Mouse (Mus musculus) midbrain, embryonic 15.5 days (tissue): ENCODE data around the gene Cdk5r1. TPM values are rescaled to one million over a fixed set of nuclear protein-coding genes. Genes with fewer than 3 reads are reported as not detected.

Experiments
- ATAC-seq: fragments of 200-750 bp; cut with Nextera tagmentation; replicated peaks from 2 replicates; pipeline ENCODE4 v1.8.0; 2017; ENCODE audit warnings: moderate TSS enrichment
- H3K27ac ChIP-seq: fragments of 300-500 bp; sonication (generic); 2 replicates; pipeline ENCODE4 v1.5.1; 2015; ENCODE audit warnings: mild to moderate bottlenecking, inconsistent platforms
- H3K27me3 ChIP-seq: fragments of 300-500 bp; sonication (generic); replicated peaks from 2 replicates; pipeline ENCODE4 v1.6.1; 2015; ENCODE audit warnings: inconsistent platforms
- H3K36me3 ChIP-seq: fragments of 300-500 bp; sonication (generic); replicated peaks from 2 replicates; pipeline ENCODE4 v1.6.1; 2015; ENCODE audit warnings: inconsistent platforms
- H3K4me1 ChIP-seq: fragments of 300-500 bp; sonication (generic); 2 replicates; pipeline ENCODE4 v1.6.1; 2015; ENCODE audit warnings: inconsistent platforms
- H3K4me2 ChIP-seq: fragments of 300-500 bp; sonication (generic); 2 replicates; pipeline ENCODE4 v1.6.1; 2015; ENCODE audit warnings: inconsistent platforms, mild to moderate bottlenecking, moderate library complexity
- H3K4me3 ChIP-seq: fragments of 300-500 bp; sonication (generic); 2 replicates; pipeline ENCODE4 v1.5.1; 2015; ENCODE audit warnings: mild to moderate bottlenecking, inconsistent platforms
- H3K9ac ChIP-seq: fragments of 300-500 bp; sonication (generic); 2 replicates; pipeline ENCODE4 v1.6.1; 2015; ENCODE audit warnings: mild to moderate bottlenecking, inconsistent platforms
- H3K9me3 ChIP-seq: fragments of 300-500 bp; sonication (generic); 2 replicates; pipeline ENCODE4 v1.6.1; 2016; ENCODE audit warnings: inconsistent platforms
- whole genome bisulfite sequencing: fragments of 180-500 bp; shearing (Covaris S2); methylation state at CpG from one replicate; pipeline ENCODE4 v1.1.7; 2015; ENCODE audit warnings: mixed read lengths; 5-methylcytosine and 5-hydroxymethylcytosine counted together
- polyA plus RNA-seq: library from polyadenylated mRNA; unstranded; fragments of >200 nt; fragmentation: Nextera tagmentation; extraction: Ambion mirVana; gene quantifications from 2 replicates; pipeline ENCODE4 v1.2.1, GENCODE M21; 2015

Cdk5r1 gene
- polyA plus RNA-seq, 1 experiment from 2014 or later, result 105 TPM

- Histone ChIP-seq H3K4me2 (no peak overlapping the region), H3K27me3 (no peaks in the 10 kb centered on the region), H3K4me3 (no peak overlapping the region), H3K27ac (peak overlapping the region; percentile 50; the same call in 1 of the 2 replicates), H3K4me1 (peaks cover 10% of the 10 kb centered on the region), H3K36me3 (peaks cover 33% of the 10 kb centered on the region), H3K9me3 (no peaks in the 10 kb centered on the region), H3K9ac (no peak overlapping the region)
- ATAC-seq, result no peak
- WGBS, result 26% methylated on average over 2 of the region's 2 CpGs
Measured at GRCm38 (mm10) chr11:80474175-80474691, 2.6 kb upstream of the Cdk5r1 start.

- no peak for ATAC-seq
- Histone ChIP-seq H3K4me3 (no peak overlapping the region), H3K4me2 (no peak overlapping the region), H3K9ac (no peak overlapping the region; the same call in 1 of the 2 replicates), H3K4me1 (peaks cover 11% of the 10 kb centered on the region), H3K36me3 (peaks cover 28% of the 10 kb centered on the region), H3K27ac (peak overlapping the region; percentile 50; the same call in 1 of the 2 replicates), H3K27me3 (no peaks in the 10 kb centered on the region), H3K9me3 (no peaks in the 10 kb centered on the region)
- WGBS, result 94% methylated on average over 11 of the region's 11 CpGs
Measured at GRCm38 (mm10) chr11:80474846-80475245, 2.0 kb upstream of the Cdk5r1 start.

GRCm38 (mm10) chr11:80475544-80475943 lies 1.3 kb upstream of the Cdk5r1 start:
- Histone ChIP-seq H3K9ac (peak overlapping the region; percentile 98; the same call in 1 of the 2 replicates), H3K9me3 (no peaks in the 10 kb centered on the region), H3K36me3 (peaks cover 21% of the 10 kb centered on the region; the same call in 1 of the 2 replicates), H3K4me1 (peaks cover 13% of the 10 kb centered on the region), H3K27me3 (no peaks in the 10 kb centered on the region), H3K27ac (peak overlapping the region; percentile 99), H3K4me3 (no peak overlapping the region), H3K4me2 (no peak overlapping the region)
- 79% methylated on average over 9 of the region's 9 CpGs for WGBS
- ATAC-seq, result no peak

GRCm38 (mm10) chr11:80477341-80478199 lies 747 bp downstream of the Cdk5r1 start:
- Histone ChIP-seq H3K4me1 (peaks cover 29% of the 10 kb centered on the region), H3K27me3 (no peaks in the 10 kb centered on the region), H3K4me2 (peak overlapping the region; percentile 85), H3K9ac (peak overlapping the region; percentile 98), H3K4me3 (peak overlapping the region; percentile 89), H3K36me3 (peaks cover 11% of the 10 kb centered on the region; the same call in 1 of the 2 replicates), H3K27ac (peak overlapping the region; percentile 99), H3K9me3 (no peaks in the 10 kb centered on the region)
- ATAC-seq, result peak; percentile 28
- WGBS, result 6% methylated on average over 55 of the region's 55 CpGs

- no peaks in the 10 kb centered on the region for H3K27me3 ChIP-seq
- H3K4me1 ChIP-seq, result peaks cover 42% of the 10 kb centered on the region
- H3K36me3 ChIP-seq, result peaks cover 2% of the 10 kb centered on the region; the same call in 1 of the 2 replicates
- H3K4me3 ChIP-seq, result peak overlapping the region; percentile 89
- peak overlapping the region; percentile 99 for H3K27ac ChIP-seq
- WGBS, result 22% methylated on average over 14 of the region's 14 CpGs
- no peak for ATAC-seq
- H3K9ac ChIP-seq, result peak overlapping the region; percentile 98
- peak overlapping the region; percentile 85 for H3K4me2 ChIP-seq
- no peaks in the 10 kb centered on the region for H3K9me3 ChIP-seq
Measured at GRCm38 (mm10) chr11:80478694-80479412, 2.0 kb downstream of the Cdk5r1 start.

GRCm38 (mm10) chr11:80479425-80479824 lies 2.6 kb downstream of the Cdk5r1 start:
- Histone ChIP-seq H3K9me3 (no peaks in the 10 kb centered on the region), H3K4me1 (peaks cover 45% of the 10 kb centered on the region), H3K27ac (peak overlapping the region; percentile 99), H3K27me3 (no peaks in the 10 kb centered on the region), H3K4me3 (peak overlapping the region; percentile 89), H3K9ac (peak overlapping the region; percentile 98), H3K36me3 (no peaks in the 10 kb centered on the region), H3K4me2 (peak overlapping the region; percentile 85)
- no peak for ATAC-seq
- WGBS, result 31% methylated on average over 5 of the region's 5 CpGs

GRCm38 (mm10) chr11:80479906-80480866 lies 3.4 kb downstream of the Cdk5r1 start:
- no peaks in the 10 kb centered on the region for H3K27me3 ChIP-seq
- H3K27ac ChIP-seq, result peak overlapping the region; percentile 99
- H3K4me1 ChIP-seq, result peaks cover 53% of the 10 kb centered on the region
- 39% methylated on average over 31 of the region's 31 CpGs for WGBS
- H3K36me3 ChIP-seq, result no peaks in the 10 kb centered on the region
- H3K9me3 ChIP-seq, result no peaks in the 10 kb centered on the region
- ATAC-seq, result no peak
- H3K9ac ChIP-seq, result peak overlapping the region; percentile 98
- H3K4me3 ChIP-seq, result peak overlapping the region; percentile 89
- H3K4me2 ChIP-seq, result peak overlapping the region; percentile 85

- peak overlapping the region; percentile 69 for H3K27ac ChIP-seq
- H3K9ac ChIP-seq, result peak overlapping the region; percentile 67
- ATAC-seq, result no peak
- no peaks in the 10 kb centered on the region for H3K27me3 ChIP-seq
- no peaks in the 10 kb centered on the region for H3K36me3 ChIP-seq
- no peaks in the 10 kb centered on the region for H3K9me3 ChIP-seq
- H3K4me1 ChIP-seq, result peaks cover 55% of the 10 kb centered on the region
- WGBS, result 53% methylated on average over 13 of the region's 13 CpGs
- H3K4me2 ChIP-seq, result peak overlapping the region; percentile 85
- H3K4me3 ChIP-seq, result peak overlapping the region; percentile 89
Measured at GRCm38 (mm10) chr11:80481409-80482050, 4.7 kb downstream of the Cdk5r1 start.

- no peaks in the 10 kb centered on the region for H3K27me3 ChIP-seq
- H3K4me3 ChIP-seq, result peak overlapping the region; percentile 89
- no peak for ATAC-seq
- peak overlapping the region; percentile 85 for H3K4me2 ChIP-seq
- peak overlapping the region; percentile 34; the same call in 1 of the 2 replicates for H3K9ac ChIP-seq
- no peaks in the 10 kb centered on the region for H3K36me3 ChIP-seq
- no peaks in the 10 kb centered on the region for H3K9me3 ChIP-seq
- H3K4me1 ChIP-seq, result peaks cover 55% of the 10 kb centered on the region
- H3K27ac ChIP-seq, result peak overlapping the region; percentile 87; the same call in 1 of the 2 replicates
- 76% methylated on average over 10 of the region's 10 CpGs for WGBS
Measured at GRCm38 (mm10) chr11:80482347-80482746, 5.5 kb downstream of the Cdk5r1 start.

- Histone ChIP-seq H3K4me1 (peaks cover 59% of the 10 kb centered on the region), H3K36me3 (no peaks in the 10 kb centered on the region), H3K27ac (peak overlapping the region; percentile 87), H3K9me3 (no peaks in the 10 kb centered on the region), H3K4me2 (peak overlapping the region; percentile 85), H3K9ac (peak overlapping the region; percentile 34), H3K4me3 (peak overlapping the region; percentile 89), H3K27me3 (no peaks in the 10 kb centered on the region)
- WGBS, result 78% methylated on average over 7 of the region's 7 CpGs
- ATAC-seq, result no peak
Measured at GRCm38 (mm10) chr11:80482921-80483320, 6.1 kb downstream of the Cdk5r1 start.

GRCm38 (mm10) chr11:80483536-80484067 lies 6.8 kb downstream of the Cdk5r1 start:
- Histone ChIP-seq H3K36me3 (no peaks in the 10 kb centered on the region), H3K9ac (peak overlapping the region; percentile 34), H3K27ac (peak overlapping the region; percentile 87), H3K9me3 (no peaks in the 10 kb centered on the region), H3K27me3 (no peaks in the 10 kb centered on the region), H3K4me2 (peak overlapping the region; percentile 85), H3K4me3 (peak overlapping the region; percentile 89), H3K4me1 (peaks cover 65% of the 10 kb centered on the region)
- no peak for ATAC-seq
- 78% methylated on average over 6 of the region's 6 CpGs for WGBS
